Mouse (Mus musculus) C2C12 (cell line): ENCODE data around the gene Uncx. TPM values are rescaled to one million over a fixed set of nuclear protein-coding genes. Genes with fewer than 3 reads are reported as not detected.

Experiments
- H3K27me3 ChIP-seq: one replicate; pipeline ENCODE4 v1.6.1; 2011; ENCODE audit not compliant: control insufficient read depth, insufficient read depth, insufficient read length
- H3K36me3 ChIP-seq: one replicate; pipeline ENCODE4 v1.6.1; 2011; ENCODE audit not compliant: control insufficient read depth, insufficient read depth
- H3K4me3 ChIP-seq: one replicate; pipeline ENCODE4 v1.5.1; 2011; ENCODE audit warnings: mild to moderate bottlenecking, control low read depth; ENCODE audit not compliant: poor library complexity, insufficient read depth, severe bottlenecking
- H3K79me2 ChIP-seq: one replicate; pipeline ENCODE4 v1.6.1; 2011; ENCODE audit not compliant: control insufficient read depth, insufficient read depth
- H3K79me3 ChIP-seq: one replicate; pipeline ENCODE4 v1.6.1; 2011; ENCODE audit warnings: low read depth, control low read depth
- H3ac ChIP-seq: one replicate; pipeline ENCODE3; 2011; ENCODE audit warnings: low read depth; ENCODE audit not compliant: control insufficient read depth, insufficient read length
- CEBPB ChIP-seq: IDR thresholded peaks from one replicate; pipeline ENCODE4 v1.6.1; 2011; ENCODE audit warnings: low read depth, mild to moderate bottlenecking, control low read depth, moderate library complexity
- CTCF ChIP-seq: IDR thresholded peaks from one replicate; pipeline ENCODE4 v1.5.1; 2011; ENCODE audit not compliant: control insufficient read depth, insufficient read depth, insufficient read length
- FOSL1 ChIP-seq: IDR thresholded peaks from one replicate; pipeline ENCODE4 v1.8.0; 2011; ENCODE audit warnings: mild to moderate bottlenecking, low read length; ENCODE audit not compliant: poor library complexity, insufficient read depth, severe bottlenecking
- MAX ChIP-seq: IDR thresholded peaks from one replicate; pipeline ENCODE4 v1.6.1; 2011; ENCODE audit warnings: mild to moderate bottlenecking, control low read depth
- MYOD1 ChIP-seq: IDR thresholded peaks from one replicate; pipeline ENCODE4 v1.6.1; 2011; ENCODE audit warnings: low read depth; ENCODE audit not compliant: control insufficient read depth, insufficient read length
- MYOG ChIP-seq: IDR thresholded peaks from one replicate; pipeline ENCODE4 v1.6.1; 2011; ENCODE audit not compliant: control insufficient read depth, insufficient read length; ENCODE audit errors: extremely low read depth
- USF1 ChIP-seq: IDR thresholded peaks from one replicate; pipeline ENCODE4 v1.6.1; 2011; ENCODE audit warnings: low read depth, mild to moderate bottlenecking, control low read depth, moderate library complexity
- polyA plus RNA-seq: library from polyadenylated mRNA; unstranded; fragments of >200 nt; fragmentation: generic; extraction: Trizol; gene quantifications from one replicate; pipeline ENCODE4 v1.2.1, GENCODE M21; 2012; ENCODE audit warnings: missing spikeins

Uncx gene
- polyA plus RNA-seq, 1 experiment, result not detected

DNA sequence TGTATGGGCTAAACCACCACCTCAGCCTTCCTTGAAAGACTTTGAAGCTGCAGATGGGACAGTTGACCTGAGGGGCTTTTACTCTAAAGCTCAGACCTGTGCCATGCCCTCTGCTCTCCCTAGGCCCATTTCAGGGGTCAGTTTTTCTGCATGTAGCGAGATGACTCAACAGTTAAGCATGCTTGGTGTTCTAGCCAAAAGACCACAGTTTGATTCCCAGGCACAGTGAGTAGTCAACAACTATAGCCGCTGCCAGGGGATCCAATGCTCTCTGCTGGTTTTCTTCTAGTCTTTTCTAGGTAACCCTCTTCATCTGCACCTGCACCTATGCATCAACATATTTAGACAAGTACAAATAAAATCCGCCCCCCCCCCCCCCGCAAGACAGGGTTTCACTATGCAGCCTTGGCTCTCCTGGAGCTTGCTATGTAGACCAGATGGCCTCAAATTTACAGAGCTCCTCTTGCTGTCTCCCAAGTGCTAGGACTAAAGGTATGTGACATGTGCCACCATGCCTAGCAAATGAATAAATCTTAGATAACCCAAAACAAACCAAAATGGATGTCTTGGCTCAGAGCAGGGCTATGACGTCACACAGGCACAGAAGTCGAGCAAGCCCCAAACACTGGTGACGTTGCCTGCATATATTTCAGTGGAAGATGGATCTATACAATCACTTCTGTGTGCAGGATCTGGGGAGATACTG, 30.5 kb downstream of the Uncx start:
- Histone ChIP-seq H3K79me3 (no peaks in the 10 kb centered on the region), H3K79me2 (no peaks in the 10 kb centered on the region), H3K4me3 (no peak overlapping the region), H3ac (no peak overlapping the region), H3K27me3 (peaks cover 12% of the 10 kb centered on the region), H3K36me3 (no peaks in the 10 kb centered on the region)
- TF ChIP-seq MYOD1, result no peak
- TF ChIP-seq CEBPB, result no peak
- no peak for TF ChIP-seq USF1
- TF ChIP-seq FOSL1, result no peak
- no peak for TF ChIP-seq CTCF
- TF ChIP-seq MAX, result no peak
- TF ChIP-seq MYOG, result no peak

DNA sequence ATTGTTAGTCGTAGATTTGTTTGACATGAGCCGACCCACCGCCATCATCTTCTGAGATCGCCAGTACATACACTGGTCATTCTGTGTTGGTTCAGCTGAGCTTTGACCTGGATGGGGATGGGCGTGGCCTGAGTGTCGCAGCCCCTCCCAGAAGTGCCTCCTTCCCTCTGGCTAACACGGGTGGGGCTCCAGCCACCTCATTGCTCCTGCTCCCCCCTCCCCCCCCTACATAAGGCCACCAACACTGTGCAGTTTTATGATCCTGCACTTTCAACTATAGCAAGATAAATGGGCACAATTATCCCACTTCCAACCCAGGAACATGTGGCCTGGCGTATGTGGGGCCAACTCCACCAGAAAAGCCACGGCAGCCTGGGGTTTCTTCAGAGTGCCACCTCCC, 31.8 kb downstream of the Uncx start:
- Histone ChIP-seq H3ac (no peak overlapping the region), H3K79me2 (no peaks in the 10 kb centered on the region), H3K4me3 (no peak overlapping the region), H3K27me3 (peaks cover 8% of the 10 kb centered on the region), H3K36me3 (no peaks in the 10 kb centered on the region), H3K79me3 (no peaks in the 10 kb centered on the region)
- TF ChIP-seq MYOG, result no peak
- TF ChIP-seq MYOD1, result no peak
- no peak for TF ChIP-seq CTCF
- TF ChIP-seq MAX, result no peak
- no peak for TF ChIP-seq USF1
- no peak for TF ChIP-seq CEBPB
- TF ChIP-seq FOSL1, result no peak

DNA sequence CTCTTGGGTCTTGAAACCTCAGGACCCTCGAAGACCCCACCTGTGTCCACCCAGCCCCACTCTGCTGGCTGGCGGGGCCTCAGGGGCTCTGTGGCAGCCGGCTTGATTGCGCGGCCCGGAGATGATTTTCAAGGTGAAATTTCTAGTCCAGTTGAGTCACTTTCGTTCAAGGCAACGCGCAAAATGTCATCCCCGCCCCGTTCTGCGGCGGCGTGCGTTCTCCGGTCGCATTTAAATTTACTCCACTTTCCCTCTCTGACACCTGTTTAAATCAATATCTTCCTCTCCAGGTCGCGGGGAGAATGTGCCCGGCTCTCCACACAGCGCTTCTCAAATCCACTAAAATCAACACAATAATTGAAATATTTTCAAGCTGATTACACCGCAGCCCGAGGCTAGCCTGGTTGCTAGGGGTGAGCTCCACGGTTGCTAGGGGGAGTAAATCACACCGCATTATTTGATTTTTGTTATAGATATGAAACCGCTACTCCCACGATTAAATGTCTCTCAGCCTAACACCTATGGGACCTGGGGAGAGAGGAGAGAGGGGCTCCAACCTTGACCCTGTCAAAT, 37.0 kb downstream of the Uncx start:
- no peak for TF ChIP-seq MYOD1
- no peak for TF ChIP-seq MAX
- no peak for TF ChIP-seq CEBPB
- TF ChIP-seq FOSL1, result no peak
- TF ChIP-seq CTCF, result no peak
- TF ChIP-seq USF1, result no peak
- no peak for TF ChIP-seq MYOG
- Histone ChIP-seq H3K4me3 (no peak overlapping the region), H3K36me3 (no peaks in the 10 kb centered on the region), H3K27me3 (peaks cover 57% of the 10 kb centered on the region), H3K79me2 (no peaks in the 10 kb centered on the region), H3K79me3 (no peaks in the 10 kb centered on the region), H3ac (no peak overlapping the region)

GRCm38 (mm10) chr5:139581308-139581868, 38.1 kb downstream of the Uncx start:
- H3K27me3 ChIP-seq, result peaks cover 66% of the 10 kb centered on the region
- no peaks in the 10 kb centered on the region for H3K79me2 ChIP-seq
- no peaks in the 10 kb centered on the region for H3K79me3 ChIP-seq
- no peak overlapping the region for H3K4me3 ChIP-seq
- H3K36me3 ChIP-seq, result no peaks in the 10 kb centered on the region
- TF ChIP-seq USF1, result no peak
- H3ac ChIP-seq, result no peak overlapping the region

DNA sequence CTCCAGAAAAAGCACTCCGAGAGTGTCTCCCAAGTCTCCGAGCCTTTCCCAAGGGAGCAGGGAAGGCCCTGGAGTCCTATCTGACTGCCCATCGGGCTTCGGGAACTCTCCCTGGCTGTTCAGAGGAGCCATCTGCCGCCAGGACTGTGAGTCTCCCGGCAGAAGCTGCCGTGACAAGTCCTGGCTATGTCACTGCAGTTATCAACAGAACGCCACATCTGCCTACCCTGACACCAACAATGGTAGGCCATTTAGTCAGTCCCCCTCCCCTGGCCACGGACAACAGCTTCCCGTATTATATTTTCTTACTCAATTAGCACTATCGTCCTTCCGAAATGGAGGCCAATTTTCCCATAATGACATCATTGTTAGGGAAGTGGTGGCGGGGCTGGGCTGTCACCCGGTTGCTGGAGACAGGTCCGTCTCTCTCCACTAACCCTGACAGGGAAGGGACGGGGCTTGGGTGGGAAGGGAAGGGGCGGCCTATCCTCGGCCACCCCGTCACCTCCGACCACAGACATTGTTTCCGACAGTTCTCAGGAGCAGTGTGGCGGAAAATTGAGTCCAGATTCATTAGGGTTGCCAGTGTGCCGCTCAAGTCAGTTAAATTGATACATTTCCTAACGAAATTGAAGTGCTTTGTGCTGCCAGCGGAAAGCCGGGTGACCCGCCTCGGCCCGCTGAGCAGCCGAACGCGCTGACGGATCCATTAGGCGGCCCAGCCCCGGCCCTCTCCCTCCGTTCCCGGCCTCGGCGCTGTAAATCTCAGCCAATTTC, 41.9 kb downstream of the Uncx start:
- no peak overlapping the region for H3K4me3 ChIP-seq
- H3K79me2 ChIP-seq, result no peaks in the 10 kb centered on the region
- TF ChIP-seq CEBPB (no peak), CTCF (no peak), MYOG (no peak), USF1 (no peak), MYOD1 (no peak), FOSL1 (no peak), MAX (no peak)
- H3K79me3 ChIP-seq, result no peaks in the 10 kb centered on the region
- no peak overlapping the region for H3ac ChIP-seq
- no peaks in the 10 kb centered on the region for H3K36me3 ChIP-seq
- H3K27me3 ChIP-seq, result peaks cover 58% of the 10 kb centered on the region
